Mouse (Mus musculus) spleen, postnatal 14 days (tissue): ENCODE measurements at regions not wholly inside any gene's neighbourhood (a gene's known extent, or its start where the extent isn't known, plus 50 kb on each side); places are given as distances from the start of the nearest gene placed in this dataset.
"Not testable (repeated sequence)": the region's sequence is repeated elsewhere in the genome, so short reads cannot be mapped to it uniquely, and the experiment has no call there.

ENCODE experiments used
- DNase-seq, 2 experiments: peaks; one replicate each; pipeline ENCODE4 v3.0.0; 2021 to 2022; ENCODE audit warnings: low spot score in 2 of 2

DNA sequence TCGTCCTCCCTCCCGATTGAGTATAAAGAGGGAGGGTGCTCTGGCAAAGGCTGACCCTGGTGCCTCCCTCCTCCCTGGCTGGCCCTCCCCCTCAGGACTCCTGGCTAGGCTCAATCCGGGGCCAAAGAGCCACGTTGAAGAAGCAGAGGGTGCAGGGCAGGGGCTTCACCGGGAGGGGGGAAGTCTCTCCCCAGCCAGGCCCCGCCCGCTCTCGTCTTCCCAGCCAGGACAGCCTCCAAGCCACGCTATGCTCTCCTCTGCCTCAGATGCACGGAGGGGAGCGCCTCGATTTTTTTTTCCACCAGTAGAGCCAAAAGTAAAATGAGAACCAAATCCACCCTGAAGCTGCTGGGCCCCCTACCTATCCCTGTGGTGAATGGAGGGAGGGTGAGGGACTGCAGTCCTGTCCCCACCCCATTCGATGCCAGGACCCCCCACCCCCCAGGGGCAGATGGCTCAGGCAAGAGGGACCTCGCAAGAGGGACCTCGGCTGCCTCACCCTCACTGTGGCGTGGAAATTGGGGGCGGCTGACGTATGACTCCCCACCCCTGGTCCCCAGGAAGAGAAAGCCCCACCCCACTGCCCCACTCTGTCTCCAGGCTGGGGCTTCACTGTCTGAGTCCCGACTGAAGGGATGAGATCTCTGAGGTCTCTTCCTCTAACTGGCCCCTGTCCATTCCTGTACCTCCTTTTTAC is 53.2 kb upstream of the Col1a1 start:
- no peak for DNase-seq

DNA sequence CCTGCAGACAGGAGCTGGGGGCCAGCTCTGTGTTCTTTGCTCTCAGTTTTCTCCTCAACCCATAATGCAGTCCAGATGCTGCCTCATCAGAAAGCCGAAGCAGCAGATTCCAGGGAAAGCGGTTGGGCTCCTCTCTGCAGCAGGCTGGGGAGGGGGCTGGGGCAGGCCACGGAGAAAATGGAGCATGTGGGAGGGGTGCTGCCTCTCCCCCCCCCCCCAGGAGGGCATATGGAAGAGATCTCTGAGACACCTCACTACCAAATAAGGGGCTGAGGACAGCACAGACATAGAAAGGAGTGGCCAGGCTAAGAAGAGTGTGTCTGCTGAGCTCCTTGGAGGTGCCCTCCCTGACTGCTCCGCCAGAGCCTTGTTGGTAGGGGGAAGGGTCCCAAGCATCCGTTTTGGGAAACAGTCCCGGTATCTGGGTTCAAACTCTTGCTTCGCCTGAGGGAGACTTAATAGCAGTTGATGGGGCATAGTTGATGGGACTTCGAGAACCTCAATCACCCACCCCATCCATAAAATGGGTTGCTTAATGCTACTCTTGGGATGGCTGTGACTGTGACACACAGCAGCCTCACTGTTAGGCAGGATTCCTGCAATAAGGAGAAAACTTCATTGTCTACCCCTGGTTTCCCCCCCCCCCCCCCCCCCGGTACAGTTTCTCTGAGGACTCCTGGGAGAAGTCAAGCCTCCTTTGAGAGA is 53.9 kb upstream of the Col1a1 start:
- no peak for DNase-seq

DNA sequence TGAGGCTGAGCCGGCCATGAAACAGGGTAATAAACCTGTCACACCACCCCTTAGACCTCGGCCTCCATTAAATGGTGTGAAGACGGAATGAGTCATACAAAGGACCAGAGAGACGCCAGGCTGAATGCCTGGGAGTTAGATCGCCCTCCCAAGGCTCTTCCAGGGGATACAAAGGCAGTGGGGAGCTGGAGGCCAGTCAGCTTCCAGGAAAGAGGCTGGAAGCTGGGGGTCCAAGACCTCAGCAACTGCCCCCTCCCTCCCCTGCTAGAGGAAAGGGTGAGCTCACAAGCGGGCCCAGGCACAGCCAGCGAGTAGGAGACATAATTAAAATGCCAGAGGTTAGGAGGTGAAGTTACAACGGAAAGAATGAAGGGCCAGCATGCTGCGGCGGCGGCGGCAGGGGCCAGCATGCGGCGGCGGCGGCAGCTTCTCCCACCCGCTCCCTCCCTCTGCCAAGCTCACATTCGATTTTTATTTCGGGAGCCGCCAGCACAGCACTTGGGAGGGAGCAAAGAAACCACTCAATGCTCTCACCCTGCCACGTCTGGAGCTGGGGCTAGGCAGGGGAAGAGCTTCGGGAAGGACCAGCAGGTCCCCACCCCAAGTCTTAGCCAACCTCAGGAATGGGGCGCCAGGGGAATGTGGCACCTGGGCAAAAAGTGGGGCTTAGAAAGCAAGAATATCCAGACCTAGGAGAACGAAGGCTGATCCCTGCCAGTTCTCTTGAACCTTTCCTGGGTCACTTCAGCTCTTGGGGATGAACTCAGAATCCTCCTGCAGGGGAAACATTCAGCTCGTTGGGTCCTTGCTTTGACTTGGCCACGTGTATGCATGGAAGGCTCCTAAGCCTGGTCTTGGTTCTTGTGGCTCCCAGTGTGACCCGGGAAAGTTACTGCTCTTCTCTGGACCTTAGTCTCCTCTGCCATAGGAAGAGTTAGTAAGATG is 54.9 kb upstream of the Col1a1 start:
- no peak for DNase-seq

DNA sequence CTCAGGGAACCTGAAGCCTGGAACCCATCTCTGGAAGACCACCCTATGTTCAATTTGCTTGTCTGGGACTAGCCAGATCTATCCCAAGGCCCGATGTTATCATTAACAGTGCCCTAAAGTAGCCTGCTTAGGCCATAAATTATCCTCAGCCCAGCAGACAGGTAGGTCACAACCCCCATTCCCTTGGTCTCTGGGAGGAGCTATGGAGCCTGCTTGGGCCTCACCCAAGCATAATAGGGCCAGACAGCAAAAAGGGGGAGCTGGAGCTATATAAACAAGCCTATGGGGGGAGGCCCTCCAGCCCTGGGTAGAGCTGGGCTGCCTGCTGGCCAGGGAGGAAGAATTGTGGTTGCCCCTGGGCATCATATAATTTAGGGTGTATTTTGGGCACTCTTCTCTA is 59.3 kb upstream of the Col1a1 start:
- no peak for DNase-seq

DNA sequence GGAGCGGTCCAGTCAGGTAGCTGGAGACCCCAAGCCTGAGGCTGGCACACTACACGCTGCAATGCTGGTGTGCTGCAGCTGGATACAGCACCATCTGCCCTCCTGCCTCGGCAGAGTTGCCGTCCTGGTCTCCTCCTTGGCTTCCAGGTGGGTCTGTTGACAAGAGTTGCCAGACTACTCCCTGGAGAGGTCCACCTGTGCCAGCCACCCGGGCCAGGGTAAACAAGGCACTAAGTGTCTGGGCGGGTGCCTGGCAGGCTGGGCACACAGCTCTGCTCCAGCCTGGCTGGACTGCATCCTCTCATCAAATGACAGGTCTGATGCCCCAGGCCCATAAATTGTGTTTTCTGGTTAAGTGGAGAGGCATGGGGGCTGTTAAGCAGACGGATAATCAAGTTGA is 61.0 kb upstream of the Col1a1 start:
- DNase-seq: no peak

DNA sequence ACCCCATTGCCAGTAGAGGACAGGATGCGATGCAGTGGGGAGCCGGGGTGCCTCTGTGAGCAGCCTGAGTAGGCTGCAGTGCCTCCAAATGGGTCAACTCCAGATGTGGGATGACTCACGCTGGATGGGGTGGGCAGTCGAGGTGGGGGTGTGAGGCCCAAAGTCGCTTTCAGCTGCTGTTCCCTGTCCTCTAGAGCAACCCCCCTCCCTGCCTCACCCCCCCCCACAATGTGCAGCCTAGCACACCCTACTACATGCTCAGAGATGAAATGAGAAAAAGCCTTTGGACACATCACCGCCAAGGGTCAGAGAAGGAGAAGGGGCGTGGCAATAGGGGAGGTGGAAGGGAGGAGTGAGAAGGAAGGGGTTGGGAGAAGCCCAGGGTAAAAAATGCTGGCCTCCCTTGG is 61.9 kb upstream of the Col1a1 start:
- no peak for DNase-seq

DNA sequence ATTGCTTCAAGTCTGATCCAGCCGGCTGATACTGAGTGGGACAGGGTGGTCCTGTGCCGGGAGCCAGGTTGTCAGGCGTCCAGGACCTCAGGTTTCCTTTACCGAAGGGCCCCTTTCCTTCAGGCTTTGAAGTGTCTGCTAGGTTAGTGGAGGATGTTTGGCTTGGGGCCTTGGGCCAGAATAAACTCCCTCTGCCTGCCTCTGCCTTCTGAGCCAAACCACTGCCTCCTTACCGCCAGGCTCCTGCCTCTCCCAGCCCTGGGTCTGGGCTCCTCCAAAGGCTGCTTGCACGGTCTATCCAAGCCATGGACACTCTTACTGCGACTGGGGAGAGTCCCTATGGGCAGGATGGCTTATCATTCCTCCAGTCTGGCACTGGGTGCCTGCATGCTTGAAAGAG is 62.3 kb upstream of the Col1a1 start:
- DNase-seq: no peak

DNA sequence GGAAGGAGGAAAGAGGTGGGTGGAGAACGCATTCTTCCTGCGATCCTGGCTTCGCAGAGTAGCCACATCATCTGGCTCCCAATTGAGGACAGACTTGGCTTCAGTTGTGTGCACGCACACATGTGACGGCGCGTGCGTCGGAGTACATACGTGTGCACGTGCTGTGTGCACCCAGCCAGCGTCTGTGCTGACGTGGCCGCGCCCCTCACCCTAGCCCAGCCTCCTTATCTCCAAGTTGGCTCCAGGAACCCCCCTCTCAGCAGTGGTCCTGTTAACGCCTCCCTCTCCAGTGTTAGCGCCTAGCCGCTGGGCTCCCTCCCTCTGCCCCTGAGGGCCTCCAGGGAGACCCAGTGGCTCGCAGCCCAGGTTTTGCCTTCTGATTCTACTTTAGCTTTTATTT is 63.1 kb upstream of the Col1a1 start:
- no peak for DNase-seq

DNA sequence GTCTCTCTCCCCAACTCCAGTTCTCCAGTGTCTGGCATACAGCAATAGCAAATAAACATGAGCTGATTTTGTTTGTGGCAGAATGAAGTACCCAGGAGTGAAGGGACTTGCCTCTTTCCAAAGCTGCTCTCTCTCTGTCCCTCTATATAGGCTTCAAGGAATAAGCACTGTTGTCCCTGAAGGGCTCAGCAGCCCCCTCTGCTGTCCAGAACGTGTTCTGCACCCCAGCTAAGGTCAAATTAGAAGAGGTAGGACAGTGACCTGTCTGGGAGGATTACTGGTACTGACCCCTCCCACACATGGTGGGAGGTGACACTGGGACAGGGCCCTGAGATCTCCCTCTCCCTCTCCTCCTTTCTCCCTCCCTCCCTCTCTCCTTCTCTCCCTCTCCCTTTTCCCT is 65.7 kb upstream of the Col1a1 start:
- DNase-seq: peak in 1 of 2 experiments; percentile 23

DNA sequence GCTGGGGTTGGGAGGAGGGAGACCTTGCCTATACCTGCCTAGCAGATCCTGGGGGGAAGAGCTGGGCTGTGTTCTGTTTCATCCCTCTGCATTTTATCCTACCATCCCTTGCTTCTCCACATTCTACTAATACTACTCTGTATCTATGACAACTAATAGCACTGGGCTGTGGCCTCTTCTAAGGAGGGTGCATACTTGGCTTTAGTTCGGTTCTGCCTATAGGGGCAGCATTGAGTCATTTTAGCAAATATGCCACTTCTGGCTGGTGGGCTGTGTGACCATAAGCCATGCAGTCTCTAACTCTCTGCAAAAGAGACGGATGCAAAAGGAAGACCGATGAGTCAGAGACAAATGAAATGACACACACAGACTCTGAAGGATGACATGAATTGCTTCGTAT is 66.2 kb upstream of the Col1a1 start:
- not testable (repeated sequence) for DNase-seq

DNA sequence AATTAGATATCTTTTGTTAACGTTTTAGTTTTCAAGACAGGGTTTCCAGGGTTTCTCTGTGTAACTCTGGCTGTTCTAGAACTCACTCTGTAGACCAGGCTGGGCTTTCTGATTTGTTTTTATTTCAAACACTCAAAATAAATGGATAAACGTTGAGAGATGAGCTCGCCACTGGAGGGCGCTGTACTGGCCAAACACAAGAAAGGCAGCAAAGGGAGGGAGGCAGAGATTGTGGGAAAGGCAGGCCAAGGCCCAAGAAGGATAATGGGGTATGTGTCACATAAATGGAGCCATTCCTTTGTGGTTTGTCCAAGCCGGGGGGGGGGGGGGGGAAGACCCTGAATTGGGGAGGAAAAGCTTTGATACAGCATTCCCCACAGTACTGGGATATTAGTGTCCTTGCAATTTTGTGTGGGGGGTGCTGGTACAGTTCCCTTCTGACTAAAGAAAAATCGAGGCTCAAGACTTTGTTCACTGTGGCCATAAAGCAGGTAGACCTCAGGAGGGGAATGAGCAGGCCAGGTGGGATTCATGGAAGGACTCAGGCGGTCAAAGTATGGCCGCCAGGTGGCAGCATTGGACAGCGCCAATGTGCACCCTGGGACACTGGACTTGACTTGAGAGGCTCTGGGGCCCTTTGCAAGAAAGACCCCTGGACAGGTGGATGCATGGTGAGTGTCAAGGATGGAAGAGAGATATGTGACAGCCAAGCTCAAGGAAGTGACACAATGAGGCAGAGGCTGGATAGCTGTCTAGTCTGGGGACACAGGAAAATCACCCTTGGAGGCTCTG is 69.7 kb upstream of the Col1a1 start:
- peak; percentile 10 to 31 for DNase-seq

DNA sequence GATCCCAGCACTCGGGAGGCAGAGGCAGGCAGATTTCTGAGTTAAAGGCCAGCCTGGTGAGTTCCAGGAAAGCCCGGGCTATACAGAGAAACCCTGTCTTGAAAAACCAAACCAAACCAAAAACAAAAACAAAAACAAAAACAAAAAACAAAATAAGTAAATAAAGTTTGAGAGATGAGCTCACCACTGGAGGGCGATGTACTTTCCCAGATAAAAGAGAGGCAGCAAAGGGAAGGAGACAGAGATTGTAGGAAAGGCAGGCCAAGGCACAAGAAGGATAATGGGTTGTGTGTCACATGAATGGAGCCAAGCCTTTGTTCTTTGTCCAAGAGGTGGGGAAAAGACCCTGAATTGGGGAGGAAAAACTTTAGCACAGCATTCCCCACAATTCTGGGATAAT is 67.6 kb upstream of the Tmem92 start:
- DNase-seq: no peak

DNA sequence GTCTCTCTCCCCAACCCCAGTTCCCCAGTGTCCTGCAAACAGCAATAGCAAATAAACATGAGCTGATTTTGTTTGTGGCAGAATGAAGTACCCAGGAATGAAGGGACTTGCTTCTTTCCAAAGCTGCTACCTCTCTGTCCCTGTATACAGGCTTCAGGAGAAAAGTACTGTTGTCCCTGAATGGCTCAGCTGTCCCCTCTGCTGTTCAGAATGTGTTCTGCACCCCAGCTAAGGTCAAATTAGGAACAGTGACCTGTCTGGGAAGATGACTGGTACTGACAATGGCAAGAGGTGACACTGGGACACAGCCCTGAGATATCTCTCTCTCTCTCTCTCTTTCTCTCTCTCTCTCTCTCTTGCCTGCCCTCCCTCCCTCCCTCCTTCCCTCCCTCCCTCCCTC is 56.6 kb upstream of the Tmem92 start:
- DNase-seq: no peak

DNA sequence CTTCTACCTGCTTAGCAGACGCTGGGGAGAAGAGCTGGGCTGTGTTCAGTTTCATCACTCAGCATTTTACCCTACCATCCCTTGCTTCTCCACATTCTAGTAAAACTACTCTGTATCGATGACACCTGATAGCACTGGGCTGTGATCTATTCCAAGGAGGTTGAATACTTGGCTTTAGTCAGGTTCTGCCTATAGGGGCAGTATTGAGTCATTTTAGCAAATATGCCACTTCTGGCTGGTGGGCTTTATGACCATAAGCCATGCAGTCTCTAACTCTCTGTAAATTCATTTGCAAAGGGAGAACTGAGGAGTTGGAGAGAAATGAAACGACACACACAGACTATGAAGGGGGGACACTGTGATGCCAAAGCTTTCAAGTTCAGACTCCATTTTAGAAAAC is 55.6 kb upstream of the Tmem92 start:
- DNase-seq: no peak

DNA sequence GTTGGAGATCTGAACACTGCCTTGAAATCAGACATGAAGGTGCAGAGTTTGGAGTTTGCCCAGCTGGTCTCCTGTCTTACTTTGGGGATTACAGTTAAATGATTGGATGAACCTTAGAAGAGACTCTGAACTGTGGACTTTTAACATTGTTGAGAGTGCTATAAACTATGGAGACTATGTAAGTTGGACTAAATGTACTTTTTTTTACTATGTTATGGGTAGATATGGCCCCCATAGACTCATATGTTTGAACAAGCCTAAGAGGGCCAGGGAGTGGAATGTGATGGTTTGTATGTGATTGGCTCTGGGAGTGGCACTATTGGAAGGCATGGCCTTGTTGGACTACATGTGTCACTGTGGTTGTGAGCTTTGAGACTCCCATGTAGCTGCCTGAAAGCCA is 53.8 kb upstream of the Tmem92 start:
- no peak for DNase-seq

DNA sequence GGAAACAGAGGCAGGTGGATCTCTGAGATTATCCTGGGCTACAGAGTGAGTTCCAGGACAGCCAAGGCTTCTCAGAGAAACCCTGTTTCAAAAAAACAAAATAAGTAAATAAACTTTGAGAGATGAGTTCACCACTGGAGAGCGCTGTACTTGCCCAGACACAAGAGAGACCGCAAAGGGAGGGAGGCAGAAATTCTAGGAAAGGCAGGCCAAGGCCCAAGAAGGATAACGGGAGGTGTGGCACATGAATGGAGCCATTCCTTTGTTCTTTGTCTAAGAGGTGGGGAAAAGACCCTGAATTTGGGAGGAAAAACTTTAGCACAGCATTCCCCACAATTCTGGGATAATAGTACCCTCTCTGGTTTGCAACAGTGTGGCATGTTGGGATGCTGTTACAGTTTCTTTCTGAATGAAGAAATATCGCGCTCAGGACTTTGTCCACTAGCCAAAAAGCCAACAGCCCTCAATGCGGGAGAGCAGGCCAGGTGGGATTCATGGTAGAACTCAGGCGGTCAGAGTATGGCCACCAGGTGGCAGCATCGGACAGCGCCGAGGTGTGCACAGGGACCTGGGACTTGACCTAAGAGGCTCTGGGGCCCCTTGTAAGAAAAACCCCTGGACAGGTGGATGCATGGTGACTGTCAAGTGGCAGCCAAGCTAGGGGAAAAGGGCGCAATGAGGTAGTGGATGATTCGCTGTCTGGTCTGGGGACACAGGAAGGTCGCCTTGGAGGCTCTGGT is 49.9 kb upstream of the Tmem92 start:
- peak; percentile 13 to 35 for DNase-seq
